Mouse (Mus musculus): ENCODE measurements around the gene Acbd4.

Gene Acbd4

DNA sequence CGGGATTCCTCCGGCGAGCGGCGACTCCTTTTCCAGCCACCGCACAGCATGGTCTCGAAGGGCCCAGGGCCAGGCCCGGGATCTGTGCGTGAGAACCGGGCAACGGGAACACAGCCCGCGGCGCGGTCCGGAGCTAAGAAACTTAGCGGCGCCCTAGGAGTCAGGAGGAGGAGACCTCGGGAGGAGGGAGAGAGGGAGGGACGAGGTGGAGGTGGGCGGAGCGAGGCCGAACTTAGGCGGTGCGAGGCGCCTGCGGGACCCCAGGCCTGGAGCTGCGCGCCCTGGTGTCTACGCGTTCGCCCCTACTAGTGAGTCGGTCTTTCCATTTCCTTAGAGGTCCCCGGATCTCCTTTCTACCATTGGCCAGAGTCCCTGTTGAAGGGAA lies at the start of gene Acbd4, which contains the start of gene Plcd3:
Gene Acbd4 (plus strand): TSS at position 202 of the 385 bp plus-strand sequence.
Gene Plcd3 (minus strand): TSS at position 178 of the 385 bp plus-strand sequence.
- peak; percentile 87 for DNase-seq

DNA sequence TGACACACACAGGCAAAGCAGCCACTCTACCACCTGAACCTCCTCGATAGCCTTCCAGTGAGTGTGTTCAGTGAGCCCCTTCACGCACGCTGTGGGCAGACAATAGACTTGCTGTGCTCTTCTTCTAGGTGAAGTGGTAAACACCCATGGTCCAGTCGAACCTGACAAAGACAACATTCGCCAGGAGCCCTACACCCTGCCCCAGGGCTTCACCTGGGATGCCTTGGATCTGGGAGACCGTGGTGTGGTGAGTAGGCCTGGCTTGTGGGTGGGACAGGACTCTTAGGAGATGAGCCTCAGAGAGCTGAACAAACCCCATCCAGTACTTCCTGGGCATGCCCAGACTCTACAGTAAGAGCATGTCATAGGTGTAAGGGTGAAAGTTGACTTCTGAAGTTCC lies 49.4 kb upstream of the Acbd4 start:
- DNase-seq, result no peak

DNA sequence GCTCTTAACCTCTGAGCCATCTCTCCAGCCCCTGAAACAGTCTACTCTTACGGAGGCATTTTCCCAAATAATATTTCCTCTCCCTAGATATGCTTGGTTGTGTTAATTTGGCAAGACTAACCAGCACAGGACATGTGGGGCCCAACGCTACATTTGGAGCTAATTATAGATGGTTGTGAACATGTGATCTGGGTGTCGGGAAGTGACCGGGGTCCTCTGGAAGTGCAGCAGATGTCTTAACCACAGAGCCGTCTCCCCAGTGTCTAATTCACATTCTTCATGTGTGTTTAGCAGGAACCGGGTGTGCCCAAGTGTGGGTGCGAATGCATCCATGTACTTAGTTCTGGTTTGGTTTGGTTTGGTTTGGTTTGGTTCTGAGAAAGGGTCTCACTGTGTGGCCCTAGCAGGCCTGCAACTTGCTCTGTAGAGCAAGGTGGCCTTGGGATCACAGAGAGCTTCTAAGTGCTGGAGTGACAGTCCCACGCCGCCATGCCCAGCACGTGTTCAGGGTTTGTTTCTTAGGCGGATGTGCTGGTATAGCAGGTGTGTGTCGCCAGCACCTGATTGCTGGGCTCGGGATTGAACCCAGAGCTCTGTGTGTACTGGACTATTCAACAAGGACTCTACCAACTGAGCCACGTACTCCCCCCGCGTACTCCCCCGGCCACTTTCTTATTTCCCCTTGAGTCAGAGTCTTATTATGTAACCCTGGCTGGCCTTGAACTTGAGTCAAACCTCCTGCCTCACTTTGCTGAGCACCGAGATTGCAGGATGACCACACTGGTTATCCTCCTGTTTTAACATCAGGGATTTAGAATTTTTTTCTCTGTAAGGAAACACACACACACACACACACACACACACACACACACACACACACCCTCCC lies 48.0 kb upstream of the Acbd4 start:
- no peak for DNase-seq

DNA sequence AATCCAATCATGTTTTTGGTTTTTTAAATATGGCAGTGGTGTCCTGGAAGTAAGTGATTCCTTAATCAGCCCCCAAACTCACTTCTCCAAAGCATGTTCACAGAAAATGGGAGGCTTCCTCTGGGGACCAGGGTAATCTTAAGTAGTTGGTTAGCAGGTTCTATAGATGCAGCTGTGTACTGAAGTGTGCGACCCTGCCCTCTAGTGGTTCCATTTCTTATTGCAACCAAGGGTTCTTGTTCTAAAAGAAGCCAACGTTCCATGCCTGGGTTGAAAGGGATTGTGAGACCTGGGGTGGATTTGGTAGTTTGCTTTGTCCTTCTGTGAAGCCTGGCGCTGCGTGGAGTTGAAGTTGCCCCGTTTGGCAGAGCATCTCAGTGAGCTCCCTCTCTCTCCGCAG lies 46.7 kb upstream of the Acbd4 start:
- peak; percentile 57 for DNase-seq

DNA sequence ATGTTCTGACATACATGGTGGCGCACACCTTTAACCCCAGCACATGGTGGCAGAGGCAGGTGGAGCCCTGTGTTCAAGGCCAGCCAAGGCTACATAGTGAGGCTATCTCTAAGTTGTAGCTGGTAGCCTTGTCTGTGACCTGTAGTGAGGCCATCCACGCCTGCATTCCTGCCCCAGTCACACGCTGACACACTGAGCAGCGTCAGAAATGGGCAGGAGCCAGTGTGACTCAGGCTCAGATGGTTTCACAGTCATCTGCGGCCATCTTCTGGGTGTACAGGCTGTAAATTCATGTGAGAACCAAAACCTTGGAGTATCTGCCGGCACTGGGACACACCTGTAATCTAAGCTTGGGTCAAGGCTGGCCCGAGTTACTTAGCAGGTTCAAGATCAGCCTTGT lies 44.8 kb upstream of the Acbd4 start:
- no peak for DNase-seq

DNA sequence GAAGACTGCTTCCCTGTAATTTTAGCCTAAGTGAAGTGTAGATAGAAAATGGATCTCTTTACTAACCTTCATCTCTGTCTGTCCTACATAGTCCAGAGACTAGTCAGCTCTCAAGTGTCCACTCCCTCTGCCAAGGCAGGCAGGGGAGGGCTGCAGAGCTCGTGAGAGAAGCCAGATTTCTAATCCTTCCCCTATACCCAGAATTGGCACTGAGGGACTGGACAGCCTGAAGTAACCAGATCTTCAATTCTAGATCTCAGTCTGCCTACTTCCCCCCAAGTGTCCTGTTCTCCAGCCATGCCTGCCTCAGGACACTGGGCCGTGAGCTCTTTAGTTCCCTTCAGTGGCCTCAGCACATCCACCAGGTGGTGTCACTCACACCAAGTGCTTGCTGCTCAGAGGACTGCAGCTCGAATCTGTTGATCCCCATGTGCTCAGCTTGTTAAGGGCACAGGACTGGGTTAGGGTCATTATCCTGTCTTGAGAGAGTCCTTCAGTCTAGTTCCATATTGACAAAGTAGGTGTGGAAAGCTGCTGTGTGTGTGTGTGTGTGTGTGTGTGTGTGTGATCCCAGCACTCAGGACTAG lies 42.9 kb upstream of the Acbd4 start:
- DNase-seq, result no peak

DNA sequence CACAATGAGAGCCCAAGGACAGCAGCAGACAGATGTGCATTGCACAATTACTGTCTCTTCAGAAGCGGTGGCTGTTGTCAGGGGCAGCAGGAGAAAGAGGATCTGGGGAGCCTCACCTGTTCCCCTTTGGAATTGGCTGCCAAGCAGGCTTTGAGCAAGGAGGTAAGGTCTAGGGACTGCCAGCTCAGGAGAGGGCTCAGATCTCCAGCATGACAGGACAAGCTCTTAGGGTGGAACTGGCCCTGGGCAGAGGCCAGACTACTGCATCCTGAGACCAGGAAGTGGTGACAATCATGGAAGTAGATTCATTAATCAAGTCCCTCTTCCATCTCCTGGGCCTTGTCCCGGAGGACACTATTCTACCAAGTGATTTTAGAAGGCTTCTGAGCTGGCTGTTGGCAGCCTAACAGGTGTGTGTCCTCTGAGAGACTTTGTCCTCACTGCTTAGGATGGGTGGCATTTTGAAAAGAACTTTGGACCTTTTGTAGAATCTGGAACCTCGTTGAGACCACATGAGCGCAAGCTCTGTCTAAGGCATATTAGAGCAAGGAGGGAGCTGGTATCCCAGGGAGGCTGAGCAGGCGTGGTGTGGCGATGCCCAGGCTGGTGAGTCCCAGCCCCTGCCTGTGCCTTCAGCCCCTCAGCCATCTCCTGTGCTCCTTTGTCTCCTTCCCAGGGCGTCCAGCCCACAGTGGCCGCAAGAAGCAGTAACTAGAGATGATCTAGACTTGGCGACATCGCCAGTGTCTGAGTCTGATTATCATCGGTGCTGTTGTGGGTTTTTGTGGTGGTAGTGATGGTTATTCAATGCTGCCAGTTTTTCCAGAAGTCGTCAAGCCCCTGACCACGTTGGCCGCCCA lies 35.1 kb upstream of the Acbd4 start:
- peak; percentile 45 for DNase-seq

DNA sequence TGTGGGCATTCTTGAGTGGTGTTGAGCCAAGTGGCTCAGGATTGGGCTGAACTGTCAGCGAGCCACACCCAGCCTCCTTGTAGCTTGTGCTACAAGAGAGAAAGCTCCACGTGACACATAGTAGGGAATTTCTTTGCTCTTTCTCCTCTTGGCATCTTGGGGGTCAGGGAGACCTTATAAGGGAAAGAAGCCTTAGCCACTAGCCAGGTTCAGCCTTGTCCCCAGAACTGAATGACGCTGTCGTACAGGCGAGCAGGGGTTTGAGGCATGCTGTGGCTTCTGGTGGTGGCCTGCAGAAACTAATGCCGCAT lies 34.5 kb upstream of the Acbd4 start:
- no peak for DNase-seq

DNA sequence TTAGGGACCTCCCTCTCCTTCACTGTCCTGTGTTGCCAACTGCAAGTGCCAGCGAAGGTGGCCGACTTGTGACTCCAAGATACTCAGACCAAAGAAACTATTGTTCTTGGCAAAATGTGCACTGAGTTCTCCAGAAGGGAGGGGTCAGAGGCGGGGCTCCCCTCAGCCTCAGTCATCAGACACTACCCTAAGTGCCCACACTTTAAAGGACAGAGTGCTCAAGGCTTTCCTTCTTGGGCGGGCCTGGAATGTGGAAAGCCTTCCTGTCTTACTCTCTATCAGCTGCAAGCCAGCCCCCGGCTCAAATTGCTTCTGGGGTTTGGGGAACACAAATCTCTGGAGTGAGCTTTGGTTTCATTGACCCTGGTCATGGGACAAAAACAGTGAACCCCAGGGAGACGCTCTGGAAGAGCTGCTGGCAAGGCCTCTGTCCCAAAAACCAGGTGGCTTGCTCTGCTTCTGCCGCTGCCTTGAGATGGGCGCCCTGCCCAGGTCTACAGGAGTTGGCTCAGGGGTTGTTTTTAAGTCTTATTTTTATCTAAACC lies 34.0 kb upstream of the Acbd4 start:
- DNase-seq, result peak; percentile 30

DNA sequence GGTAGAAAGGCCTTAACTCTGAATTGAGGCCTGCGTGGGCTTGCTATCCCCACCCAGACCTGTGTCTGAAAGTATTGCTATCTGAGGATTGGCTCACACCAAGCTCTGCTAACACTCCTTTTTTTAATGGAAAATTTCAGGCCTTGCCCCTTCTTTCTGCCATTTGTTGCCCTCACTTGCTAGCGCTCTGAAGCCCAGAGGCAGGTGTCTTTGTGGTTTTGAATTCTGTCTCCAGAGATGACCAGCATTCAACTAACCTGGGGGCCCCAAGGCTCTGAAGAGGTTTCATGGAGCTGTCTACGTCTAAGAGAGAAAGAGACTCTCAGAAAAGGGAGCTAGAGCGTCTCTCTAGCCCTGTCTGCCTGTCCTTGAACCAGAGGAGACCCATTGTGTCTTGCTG lies 33.2 kb upstream of the Acbd4 start:
- no peak for DNase-seq

DNA sequence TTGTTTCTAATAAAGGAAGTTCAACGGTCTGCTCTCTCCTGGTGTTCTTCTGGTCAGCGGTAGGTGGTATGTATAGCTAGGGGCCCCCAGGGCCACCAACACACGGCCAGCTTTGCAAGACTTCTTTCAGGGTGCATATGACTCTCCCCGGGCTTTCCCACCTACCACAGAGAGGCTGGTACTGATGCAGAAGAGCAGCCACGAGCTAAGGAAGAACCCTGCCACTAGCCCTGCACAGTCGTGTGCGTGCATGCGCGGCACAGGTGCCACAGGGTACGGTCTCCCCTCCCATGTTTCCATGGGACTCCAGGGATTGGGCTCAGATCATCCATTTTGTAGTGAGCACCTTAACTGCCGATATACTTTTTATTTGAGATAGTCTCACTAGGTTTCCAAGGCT lies 32.6 kb upstream of the Acbd4 start:
- no peak for DNase-seq

DNA sequence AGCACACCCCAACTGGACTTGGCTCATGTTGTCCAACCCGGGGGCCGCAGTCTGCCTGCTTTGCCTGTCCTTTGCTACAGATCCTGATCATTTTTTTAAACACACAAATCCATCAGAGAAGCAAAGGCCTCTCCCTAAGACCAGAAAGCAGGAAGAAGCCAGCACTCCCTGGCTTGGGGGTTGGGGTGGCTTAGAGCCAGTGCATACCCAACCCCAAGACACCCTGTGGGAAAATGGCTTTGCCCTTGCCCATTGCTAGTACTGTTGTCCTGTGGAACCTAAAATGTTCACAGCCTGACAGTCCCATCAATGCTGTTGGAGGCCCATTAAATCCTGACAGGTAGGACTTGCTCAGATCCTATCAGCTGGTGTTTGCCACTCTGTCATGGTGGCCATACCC lies 31.8 kb upstream of the Acbd4 start:
- no peak for DNase-seq

DNA sequence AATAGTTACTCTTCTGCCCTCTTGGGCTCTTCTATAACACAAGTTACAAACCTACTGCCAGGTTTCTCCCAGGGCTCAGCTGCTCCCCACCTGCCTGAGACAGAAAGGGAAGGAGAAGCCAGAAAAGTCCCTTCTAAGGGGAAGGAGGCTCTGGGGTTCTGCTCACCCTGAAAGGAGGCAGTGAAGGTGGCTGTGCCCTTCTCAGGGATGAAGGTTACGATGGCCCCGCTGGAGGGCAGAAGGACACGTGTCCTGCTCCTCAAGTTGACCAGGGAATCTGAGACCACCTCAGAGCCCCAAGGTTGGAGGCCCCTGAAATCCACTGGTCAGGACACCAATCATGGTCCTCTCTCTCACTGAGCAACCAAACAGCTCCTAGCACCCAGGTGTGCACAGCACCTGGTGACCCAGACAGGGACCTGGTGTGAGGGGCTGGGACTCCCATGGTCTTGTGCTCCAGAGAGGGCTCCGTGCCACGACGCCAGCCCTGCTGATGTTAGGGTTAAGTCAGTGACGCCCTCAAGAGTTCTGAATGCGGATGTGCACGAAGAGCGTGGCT lies 31.1 kb upstream of the Acbd4 start:
- DNase-seq, result no peak

DNA sequence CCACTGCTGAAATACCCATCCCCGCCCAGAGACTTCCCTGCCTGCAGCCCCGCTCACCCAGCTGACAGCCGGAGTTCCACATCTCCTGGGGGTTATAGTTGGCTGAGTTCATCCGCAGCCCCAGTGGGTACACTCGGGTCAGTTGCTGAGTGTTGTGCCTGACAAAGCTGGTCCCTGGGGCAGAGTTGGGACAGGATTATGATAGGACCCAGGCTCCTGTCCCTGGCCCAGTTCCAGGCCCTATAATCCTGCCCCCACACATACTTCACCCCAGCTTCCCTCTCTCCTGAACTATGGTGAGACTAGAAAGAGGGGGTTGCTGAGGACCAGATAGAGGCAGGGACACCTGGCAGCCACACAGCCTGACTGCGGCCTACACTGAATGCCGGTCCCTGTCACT lies 27.8 kb upstream of the Acbd4 start:
- DNase-seq, result no peak

DNA sequence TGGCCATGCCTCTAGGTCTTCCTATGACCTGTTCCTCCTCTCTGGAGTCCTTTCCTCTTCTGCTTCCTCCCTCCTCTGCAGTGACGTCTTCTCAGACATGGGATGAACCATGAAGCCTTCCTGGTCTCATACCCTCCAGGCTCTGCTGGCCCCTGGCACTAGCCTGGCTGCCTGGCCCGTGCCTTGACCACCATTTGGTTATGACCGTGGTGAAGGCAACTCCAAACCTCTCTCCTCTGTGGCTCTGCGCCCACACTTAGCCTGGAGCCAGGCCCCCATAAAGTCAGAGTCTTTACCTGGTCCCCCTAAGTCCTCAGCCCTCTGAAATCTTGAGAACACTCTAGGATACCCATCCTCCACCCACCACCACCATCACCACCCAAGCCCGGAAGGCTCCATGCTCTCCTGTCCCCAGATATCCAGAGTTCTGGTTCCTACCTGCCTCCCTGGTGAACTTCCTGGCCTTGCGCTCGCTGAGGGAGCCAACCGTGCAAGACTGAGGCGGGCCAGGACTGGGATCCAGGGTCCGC lies 27.3 kb upstream of the Acbd4 start:
- no peak for DNase-seq

DNA sequence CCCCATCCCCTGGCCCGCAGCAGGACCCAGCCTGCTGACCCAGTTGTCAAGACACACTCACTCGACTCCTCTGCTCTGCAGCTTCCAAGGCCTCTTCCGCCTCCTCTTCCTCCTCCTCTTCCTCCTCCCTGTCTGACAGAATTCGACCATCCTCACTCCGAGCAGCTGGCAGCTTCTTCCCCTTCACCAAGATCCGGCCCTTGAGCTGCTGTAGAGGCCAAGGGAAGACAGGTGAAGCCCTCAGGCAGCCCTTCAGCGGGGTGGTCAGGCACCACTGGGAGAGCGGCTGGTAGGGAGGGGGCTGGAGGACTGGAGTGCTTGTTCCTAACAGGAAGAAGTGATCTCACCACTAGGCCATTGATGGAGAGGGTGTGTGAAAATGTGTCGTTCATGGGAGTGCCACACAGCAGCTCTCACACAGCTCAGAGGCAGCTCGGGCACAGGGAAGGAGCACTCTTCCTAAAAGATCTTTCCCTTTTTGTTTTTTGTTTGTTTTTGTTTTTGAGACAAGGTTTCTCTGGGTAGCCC lies 26.6 kb upstream of the Acbd4 start:
- no peak for DNase-seq

DNA sequence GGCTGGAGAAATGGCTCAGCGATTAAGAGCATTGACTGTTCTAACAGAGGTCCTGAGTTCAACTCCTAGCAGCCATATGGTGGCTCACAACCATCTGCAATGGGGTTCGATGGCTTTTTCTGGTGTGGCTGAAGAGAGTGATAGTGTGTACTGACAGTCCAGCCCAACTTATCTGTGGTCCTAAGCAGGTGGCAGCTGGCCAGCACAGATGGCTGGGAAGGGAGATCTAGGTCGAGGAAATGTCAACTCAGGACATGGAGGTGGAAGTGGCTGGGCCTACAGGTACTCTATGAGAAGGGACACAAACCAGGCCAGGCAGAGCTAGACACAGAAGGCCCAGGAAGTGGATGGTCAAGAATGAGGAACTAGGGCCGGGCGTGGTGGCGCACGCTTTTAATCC lies 25.5 kb upstream of the Acbd4 start:
- no peak for DNase-seq

DNA sequence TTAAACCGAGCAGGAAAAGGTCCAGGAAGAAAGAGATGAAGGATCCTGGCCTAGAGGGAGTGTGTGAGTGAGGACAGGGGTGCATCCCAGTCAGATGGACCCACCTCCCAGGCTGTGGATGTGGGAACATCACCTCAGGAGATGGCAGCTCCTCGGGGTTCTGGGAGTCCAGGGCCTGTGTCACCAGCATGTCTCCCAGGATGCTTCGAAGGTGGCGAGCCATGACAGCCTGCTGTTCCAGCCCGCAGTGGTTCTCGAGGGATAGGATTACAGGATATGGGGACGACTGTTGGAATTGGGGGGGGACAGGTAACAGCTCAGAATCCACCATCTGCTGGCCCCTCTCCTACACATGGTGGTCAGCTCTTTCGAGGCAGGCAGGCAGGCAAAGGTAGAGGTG lies 24.9 kb upstream of the Acbd4 start:
- no peak for DNase-seq

DNA sequence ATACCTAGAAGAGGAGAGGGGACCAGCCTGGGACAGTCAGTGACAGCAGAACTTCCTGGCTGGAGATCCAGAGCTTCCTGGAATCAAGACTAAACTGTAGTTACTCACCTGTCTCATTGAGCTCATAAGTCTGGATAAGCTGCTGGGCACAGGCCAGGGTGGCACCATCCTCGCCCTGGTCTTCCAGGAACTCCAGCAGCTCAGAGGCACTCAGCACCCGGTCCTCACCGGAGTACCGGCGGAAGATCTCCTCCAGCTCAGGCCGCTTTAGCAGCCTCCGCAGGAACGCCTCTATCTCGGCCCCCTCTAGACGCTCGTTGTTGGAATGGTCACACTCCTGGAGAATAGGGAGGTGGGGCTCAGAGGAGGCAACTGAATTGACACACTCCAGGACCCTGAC lies 23.4 kb upstream of the Acbd4 start:
- DNase-seq, result no peak

DNA sequence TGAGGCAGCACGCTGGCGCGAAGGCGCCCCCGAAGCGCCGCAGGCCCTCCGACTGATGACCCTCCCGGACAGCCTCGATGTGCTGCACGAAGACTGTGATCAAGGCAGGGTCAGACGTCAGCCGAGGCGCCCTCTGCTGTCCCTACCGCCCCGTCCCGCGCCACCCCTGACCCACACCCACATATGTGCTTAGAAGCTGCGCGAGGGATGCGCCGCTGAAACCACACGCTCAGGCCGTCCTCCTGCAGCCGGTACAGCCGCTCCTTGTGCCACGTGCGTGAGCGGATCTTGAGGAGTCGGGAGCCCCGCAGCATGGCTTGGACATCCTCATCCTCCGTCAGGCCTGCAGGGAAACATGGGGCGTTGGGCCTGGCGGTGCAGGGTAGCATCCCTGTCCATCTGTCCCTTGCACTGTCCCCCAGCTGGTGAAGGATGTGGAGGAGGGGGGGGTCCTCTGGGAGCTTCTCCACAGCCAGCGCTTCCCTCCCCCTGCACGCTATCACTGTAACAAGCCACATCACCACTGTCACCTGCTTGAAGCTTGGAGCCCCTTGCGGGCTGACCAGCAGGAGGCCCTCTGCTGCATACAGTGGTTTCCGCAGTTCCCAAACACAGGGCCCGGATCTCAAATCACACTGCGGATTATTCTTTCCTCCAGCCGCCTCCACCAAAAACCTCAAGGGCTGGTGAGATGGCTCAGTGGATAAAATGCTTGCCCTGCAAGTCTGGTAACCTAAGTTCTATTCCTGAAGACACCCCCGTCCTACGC lies 21.0 kb upstream of the Acbd4 start:
- no peak for DNase-seq

DNA sequence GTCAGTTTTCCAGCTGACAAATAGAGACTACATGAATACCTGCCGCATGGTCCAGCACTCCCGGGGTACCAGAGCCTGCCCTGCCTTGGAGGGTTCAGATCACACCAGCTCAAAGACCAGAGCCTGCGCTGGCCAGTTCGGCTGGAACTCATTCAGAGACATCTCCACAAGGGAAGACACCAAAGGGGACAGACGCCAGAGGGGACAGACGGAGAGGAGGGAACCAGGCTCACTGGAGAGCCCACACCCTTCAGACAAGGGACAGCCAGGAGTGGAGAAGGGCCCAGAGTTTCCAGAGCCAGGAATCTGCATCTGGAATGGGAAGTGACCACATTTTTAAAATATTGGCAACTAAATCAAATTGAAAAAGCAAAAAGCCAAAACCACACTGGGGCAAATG lies 19.9 kb upstream of the Acbd4 start:
- no peak for DNase-seq

DNA sequence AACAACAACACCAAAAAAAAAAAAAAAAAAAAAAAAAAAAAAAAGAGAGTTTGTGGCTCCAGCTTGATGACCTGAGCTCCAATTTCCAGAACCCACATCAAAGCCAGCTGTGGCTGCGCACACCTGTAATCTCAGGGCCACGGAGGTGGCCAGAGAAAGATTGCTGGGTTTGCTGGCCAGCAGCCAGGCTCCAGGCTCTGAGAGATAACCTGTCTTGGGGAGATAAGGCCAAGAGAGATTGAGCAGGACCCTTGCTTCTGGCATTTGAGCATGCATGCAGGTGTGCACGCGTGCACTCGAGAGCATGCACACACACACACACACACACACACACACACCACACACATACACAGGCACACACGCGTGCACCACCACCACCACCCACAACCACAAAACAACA lies 8.2 kb upstream of the Acbd4 start:
- DNase-seq, result no peak
